8 mouse cellular contexts compared by ENCODE assay signal in the genomic region with DNA sequence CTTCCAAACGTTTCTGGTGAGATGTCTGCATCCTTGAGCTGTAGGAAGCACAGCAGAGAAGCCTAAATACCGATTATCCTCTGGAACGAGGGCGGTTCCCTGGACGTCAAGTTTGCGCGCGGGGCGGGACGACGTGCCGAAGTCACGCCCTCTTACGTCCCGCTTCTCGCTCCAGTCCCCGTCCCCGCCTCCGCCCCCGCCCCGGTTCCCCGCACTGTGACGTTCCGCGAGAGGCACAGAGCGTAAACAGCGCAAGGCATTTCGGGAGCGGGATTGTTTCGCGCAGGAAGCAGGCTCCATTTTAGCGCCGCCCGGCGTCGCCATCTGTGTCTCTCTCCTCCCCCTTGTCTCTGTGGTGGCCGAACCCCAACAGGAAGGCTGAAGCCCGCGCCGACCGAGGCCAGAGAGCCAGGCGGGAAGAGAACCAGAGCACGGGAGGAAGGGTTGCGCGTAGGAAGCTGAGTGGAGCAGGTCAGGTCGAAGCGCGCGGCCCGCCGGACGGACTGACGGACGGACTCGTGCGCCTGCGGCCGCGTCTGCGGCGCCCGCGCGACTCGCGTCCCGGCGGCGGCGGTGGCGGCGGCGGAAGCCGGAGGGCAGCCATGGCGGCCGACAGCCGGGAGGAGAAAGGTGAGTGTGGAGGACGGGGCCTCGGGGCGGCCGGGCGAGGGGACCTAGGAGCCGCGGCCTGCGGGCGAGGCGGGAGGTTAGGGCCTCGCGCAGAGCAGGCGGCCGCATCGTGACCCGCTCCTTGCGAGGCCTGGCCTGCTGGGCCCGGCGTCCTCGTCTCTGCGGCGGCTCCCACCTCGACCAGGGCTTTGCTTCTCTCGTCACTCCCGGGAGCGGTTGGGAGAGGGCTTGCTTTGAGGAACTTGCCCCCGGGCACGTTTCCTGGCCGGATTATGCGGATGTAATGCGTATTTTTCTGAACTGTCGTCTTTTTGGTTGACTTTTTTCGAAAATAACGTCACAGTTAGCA. TPM values are rescaled to one million over a fixed set of nuclear protein-coding genes. Genes with fewer than 3 reads are reported as not detected.
DNase-seq lines count a peak whose midpoint lies in the region; ATAC-seq and TF ChIP-seq lines count a peak whose summit lies in the region.

TSS of gene Ythdc1 (plus strand) at position 260 of the 979 bp plus-strand sequence.

- H3K4me3 ChIP-seq in ES-Bruce4 (ENCODE audit: low read depth, low read length): peak within 1 kb of the TSS; percentile 83
- H3K4me3 ChIP-seq in forebrain, embryonic 13.5 days: peak within 1 kb of the TSS; percentile 92
- peak within 1 kb of the TSS; percentile 94 for H3K4me3 ChIP-seq in liver, postnatal 0 days (ENCODE audit: low read depth, low read length)
- H3K4me3 ChIP-seq in neural tube, embryonic 14.5 days (ENCODE audit: low read depth, low read length): peak within 1 kb of the TSS; percentile 99

- peak within 1 kb of the TSS; percentile 79 for H3K4me2 ChIP-seq in forebrain, embryonic 13.5 days
- peak within 1 kb of the TSS; percentile 82 for H3K4me2 ChIP-seq in liver, postnatal 0 days (ENCODE audit: low read depth, low read length)
- peak within 1 kb of the TSS; percentile 70 for H3K4me2 ChIP-seq in neural tube, embryonic 14.5 days (ENCODE audit: low read depth, low read length)

- peak; percentile 97 for ATAC-seq in cerebellum, adult (ENCODE audit: insufficient number of reproducible peaks, low FRiP score, low TSS enrichment)
- peak; percentile 99 for ATAC-seq in forebrain, embryonic 13.5 days
- ATAC-seq in liver, postnatal 0 days: peak; percentile 99
- peak; percentile 100 for ATAC-seq in neural tube, embryonic 14.5 days (ENCODE audit: low read depth)

- TF ChIP-seq CTCF in ES-Bruce4 (IDR thresholded peaks at IDR 0.05; ENCODE audit: low read depth, low read length): no peak
- peak; percentile 15; the same call in 1 of the 2 replicates for TF ChIP-seq CTCF in liver, postnatal 0 days (IDR thresholded peaks at IDR 0.05; ENCODE audit: low read depth)

- peak within 1 kb of the TSS; percentile 95 for H3K9ac ChIP-seq in ES-Bruce4 (ENCODE audit: low read depth, poor library complexity, severe bottlenecking)
- peak within 1 kb of the TSS; percentile 99 for H3K9ac ChIP-seq in forebrain, embryonic 13.5 days
- H3K9ac ChIP-seq in liver, postnatal 0 days (replicated peaks): peak within 1 kb of the TSS; percentile 99
- H3K9ac ChIP-seq in neural tube, embryonic 14.5 days (replicated peaks; ENCODE audit: low read depth, low read length): peak within 1 kb of the TSS; percentile 99

- TF ChIP-seq POLR2A in ES-Bruce4 (IDR thresholded peaks at IDR 0.05; ENCODE audit: insufficient read depth, low read length): peak; percentile 58

- H3K36me3 ChIP-seq in ES-Bruce4 (ENCODE audit: control insufficient read depth, insufficient read depth, low read length, poor library complexity, severe bottlenecking): peaks cover 5% of the 10 kb centered on the region
- H3K36me3 ChIP-seq in forebrain, embryonic 13.5 days (ENCODE audit: poor library complexity, severe bottlenecking): no peaks in the 10 kb centered on the region
- no peaks in the 10 kb centered on the region for H3K36me3 ChIP-seq in liver, postnatal 0 days (replicated peaks; ENCODE audit: insufficient read depth, low read length)
- no peaks in the 10 kb centered on the region for H3K36me3 ChIP-seq in neural tube, embryonic 14.5 days (ENCODE audit: control insufficient read depth, insufficient read depth, low read length)

- no peaks in the 10 kb centered on the region for H3K27me3 ChIP-seq in ES-Bruce4 (ENCODE audit: control insufficient read depth, insufficient read depth, low read length, poor library complexity, severe bottlenecking)
- no peaks in the 10 kb centered on the region for H3K27me3 ChIP-seq in forebrain, embryonic 13.5 days
- no peaks in the 10 kb centered on the region for H3K27me3 ChIP-seq in liver, postnatal 0 days (ENCODE audit: insufficient read depth, low read length)
- H3K27me3 ChIP-seq in neural tube, embryonic 14.5 days (ENCODE audit: control insufficient read depth, insufficient read depth, low read length): no peaks in the 10 kb centered on the region

- peak; percentile 95 to 96 for DNase-seq in heart, postnatal 10 days
- DNase-seq in large intestine, adult 2 months (ENCODE audit: low read depth, low spot score): peak; percentile 95
- peak; percentile 98 for DNase-seq in liver, postnatal 0 days
- peak; percentile 93 for DNase-seq in testis, postnatal 10 days (ENCODE audit: low spot score)

- no peaks in the 10 kb centered on the region for H3K4me1 ChIP-seq in ES-Bruce4 (ENCODE audit: control insufficient read depth, insufficient read depth, low read length)
- H3K4me1 ChIP-seq in forebrain, embryonic 13.5 days: peaks cover 20% of the 10 kb centered on the region
- H3K4me1 ChIP-seq in liver, postnatal 0 days (ENCODE audit: insufficient read depth): peaks cover 23% of the 10 kb centered on the region
- H3K4me1 ChIP-seq in neural tube, embryonic 14.5 days (ENCODE audit: control insufficient read depth, insufficient read depth, low read length): peaks cover 7% of the 10 kb centered on the region; the same call in 1 of the 2 replicates

- H3K27ac ChIP-seq in ES-Bruce4 (ENCODE audit: insufficient read depth, low read length): peak within 1 kb of the TSS; percentile 70
- peak within 1 kb of the TSS; percentile 99 for H3K27ac ChIP-seq in forebrain, embryonic 13.5 days
- peak within 1 kb of the TSS; percentile 100 for H3K27ac ChIP-seq in liver, postnatal 0 days (ENCODE audit: low read depth)
- peak within 1 kb of the TSS; percentile 99 for H3K27ac ChIP-seq in neural tube, embryonic 14.5 days (ENCODE audit: low read depth, low read length)

- under 1% methylated on average over 98 of the region's 111 CpGs for WGBS in forebrain, embryonic 13.5 days
- WGBS in large intestine, adult 2 months: under 1% methylated on average over 111 of the region's 111 CpGs
- WGBS in liver, postnatal 0 days (ENCODE audit: insufficient replicate concordance): under 1% methylated on average over 85 of the region's 111 CpGs
- under 1% methylated on average over 89 of the region's 111 CpGs for WGBS in neural tube, embryonic 14.5 days

- no peak for TF ChIP-seq EP300 in ES-Bruce4 (IDR thresholded peaks at IDR 0.05; ENCODE audit: insufficient read depth, low read depth, low read length)
- TF ChIP-seq EP300 in liver, postnatal 0 days (IDR thresholded peaks at IDR 0.05; ENCODE audit: low read depth): no peak; the same call in 1 of the 2 replicates

- intact Hi-C loops in heart, postnatal 10 days (cut with DNase I): loop anchor here (10.0 kb wide), 2 partner anchors 629 to 739 kb away; partner anchors contain the start of genes Cenpc1 and Uba6

- H3K9me3 ChIP-seq in ES-Bruce4 (replicated peaks; ENCODE audit: control insufficient read depth, insufficient read depth, low read length, poor library complexity, severe bottlenecking): no peaks in the 10 kb centered on the region
- H3K9me3 ChIP-seq in forebrain, embryonic 13.5 days (replicated peaks): no peaks in the 10 kb centered on the region
- H3K9me3 ChIP-seq in liver, postnatal 0 days (ENCODE audit: low read length): no peaks in the 10 kb centered on the region
- H3K9me3 ChIP-seq in neural tube, embryonic 14.5 days (ENCODE audit: control insufficient read depth, low read length): no peaks in the 10 kb centered on the region

RNA-seq across cellular contexts. Expression of gene Ythdc1, which starts in this region (rescaled TPM):
- polyA plus RNA-seq in ES-Bruce4 (2011; ENCODE audit: insufficient read depth, insufficient read length, low read depth, missing spikeins): 105 and 112 TPM in 2 replicates
- polyA plus RNA-seq in forebrain, embryonic 13.5 days (2015; fragmentation: Nextera tagmentation; extraction: Ambion mirVana): 44.6 and 47.0 TPM in 2 replicates
- 10 to 100 TPM; 40.0 to 44.5 TPM for total RNA-seq in heart, postnatal 10 days (2021)
- 10.9 and 12.9 TPM in 2 replicates for polyA plus RNA-seq in large intestine, adult 2 months (2012; rRNA removed)
- polyA plus RNA-seq in liver, postnatal 0 days (2015; fragmentation: Nextera tagmentation; extraction: Ambion mirVana): 12.5 and 13.0 TPM in 2 replicates
- 44.6 and 45.4 TPM in 2 replicates for polyA plus RNA-seq in neural tube, embryonic 14.5 days (2014; fragmentation: Nextera tagmentation; extraction: Ambion mirVana)

Comparison
In these comparisons a context has a peak if more than half of its experiments do, and no peak if none do; other contexts are left out.
1. Peak in every context shown above with its lines: DNase-seq, ATAC-seq, H3K4me3 ChIP-seq and H3K27ac ChIP-seq.